Mouse (Mus musculus): ENCODE measurements around the gene Ttc8. TPM values are rescaled to one million over a fixed set of nuclear protein-coding genes. Genes with fewer than 3 reads are reported as not detected.

Ttc8 gene
- polyA plus RNA-seq, 1 experiment from 2014 or later, result 35.0 TPM

DNA sequence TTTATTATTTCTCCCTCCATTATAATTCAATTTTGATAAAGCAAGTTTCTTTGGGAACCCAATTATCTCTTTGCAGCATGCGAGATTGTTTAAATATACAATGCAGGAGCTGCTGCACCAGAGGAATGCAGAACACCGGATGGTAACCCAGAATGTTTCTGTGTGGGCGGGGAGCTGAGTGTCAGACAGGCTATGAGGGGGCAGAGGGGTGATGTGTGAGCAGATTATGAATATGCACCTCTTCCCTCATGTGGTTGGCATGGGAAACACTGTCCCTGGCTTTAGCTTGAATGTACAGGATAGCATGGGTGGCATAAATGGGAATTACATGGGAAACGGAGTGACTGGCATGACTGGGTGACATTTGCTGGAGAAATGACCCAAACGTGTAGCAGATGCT is 108.3 kb downstream of the Ttc8 start:
- ATAC-seq (ENCODE audit: insufficient read depth, low FRiP score, low TSS enrichment), result no peak

GRCm38 (mm10) chr12:99030022-99030421 is 109.6 kb downstream of the Ttc8 start:
- Histone ChIP-seq H3K4me1 (ENCODE audit: control insufficient read depth, insufficient read depth, low read length) (no peaks in the 10 kb centered on the region), H3K4me2 (ENCODE audit: low read depth) (no peak overlapping the region), H3K27ac (ENCODE audit: low read depth, low read length) (no peak overlapping the region), H3K9me3 (ENCODE audit: control insufficient read depth, low read length) (no peaks in the 10 kb centered on the region), H3K36me3 (ENCODE audit: control insufficient read depth, insufficient read depth, low read length) (no peaks in the 10 kb centered on the region), H3K27me3 (ENCODE audit: control insufficient read depth, insufficient read depth, low read length) (no peaks in the 10 kb centered on the region), H3K4me3 (ENCODE audit: low read depth, low read length) (no peak overlapping the region), H3K9ac (ENCODE audit: low read length) (no peak overlapping the region)
- ATAC-seq (ENCODE audit: insufficient read depth, low FRiP score, low TSS enrichment) (no peak), DNase-seq (ENCODE audit: low spot score) (no peak)
- WGBS, result 79% methylated on average over 1 of the region's 1 CpGs

More for the DNA sequence above, 108.3 kb downstream of the Ttc8 start:
- Histone ChIP-seq H3K9me3 (ENCODE audit: control insufficient read depth, low read length) (no peaks in the 10 kb centered on the region), H3K27me3 (ENCODE audit: control insufficient read depth, insufficient read depth, low read length) (no peaks in the 10 kb centered on the region), H3K4me3 (ENCODE audit: low read depth, low read length) (no peak overlapping the region), H3K4me2 (ENCODE audit: low read depth) (no peak overlapping the region), H3K9ac (ENCODE audit: low read length) (no peak overlapping the region), H3K4me1 (ENCODE audit: control insufficient read depth, insufficient read depth, low read length) (no peaks in the 10 kb centered on the region), H3K36me3 (ENCODE audit: control insufficient read depth, insufficient read depth, low read length) (no peaks in the 10 kb centered on the region), H3K27ac (ENCODE audit: low read depth, low read length) (no peak overlapping the region)
- 73% methylated on average over 5 of the region's 5 CpGs for WGBS
- no peak for DNase-seq (ENCODE audit: low spot score)

Other genes starting within 250 kb of the Ttc8 start
- 6.6 and 6.8 TPM in 2 replicates for gene Ptpn21, start 183.2 kb upstream of the Ttc8 start, polyA plus RNA-seq (2014; fragmentation: Nextera tagmentation; extraction: Ambion mirVana)
- 169 and 170 TPM in 2 replicates for gene Zc3h14, start 173.6 kb upstream of the Ttc8 start, polyA plus RNA-seq (2014; fragmentation: Nextera tagmentation; extraction: Ambion mirVana)
- 8.1 and 11.1 TPM in 2 replicates for gene Eml5, start 19.1 kb upstream of the Ttc8 start, polyA plus RNA-seq (2014; fragmentation: Nextera tagmentation; extraction: Ambion mirVana)

Data from neural tube, embryonic 11.5 days (tissue).